Mouse (Mus musculus) embryonic fibroblast, embryonic 13.5 days (primary cell): ENCODE measurements around the gene Hfm1.

ENCODE experiments used
- CTCF ChIP-seq: IDR thresholded peaks from 2 replicates; pipeline ENCODE4 v1.5.1; 2011; ENCODE audit warnings: mild to moderate bottlenecking, control low read depth, low read length, moderate library complexity, borderline replicate concordance; ENCODE audit not compliant: insufficient read depth
- POLR2A ChIP-seq: IDR thresholded peaks from 2 replicates; pipeline ENCODE4 v1.6.1; 2011; ENCODE audit warnings: low read depth, mild to moderate bottlenecking, control low read depth, low read length, moderate library complexity

DNA sequence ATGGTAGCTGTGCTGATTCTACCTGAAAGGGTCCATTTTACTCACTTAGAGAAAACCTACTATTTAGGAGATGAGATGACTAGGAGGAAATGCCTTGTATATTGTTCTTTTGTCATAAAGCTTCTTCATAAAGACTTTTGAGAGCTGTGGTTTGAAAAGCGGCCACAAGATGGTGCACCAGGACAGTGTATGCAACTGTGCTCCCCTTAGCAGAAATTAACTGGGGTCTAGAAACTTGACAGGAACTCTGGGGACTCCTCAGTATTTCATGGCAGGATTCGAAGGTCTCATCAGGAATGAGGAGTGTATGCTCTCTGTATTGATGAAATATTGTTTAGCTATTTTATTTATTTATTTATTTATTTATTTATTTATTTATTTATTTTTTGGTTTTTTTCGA, 65.7 kb downstream of the Hfm1 start:
- TF ChIP-seq CTCF, result peak; percentile 35; the same call in 1 of the 2 replicates
- TF ChIP-seq POLR2A, result no peak
